Mouse (Mus musculus) c-Kit-positive CD71-negative TER-119-negative erythroid progenitor cells, embryonic 14.5 days (primary cell): ENCODE measurements around the gene Pkd1.
A peak's percentile ranks its signal among the peaks of the same experiment; 100 is the strongest.

Source experiments
- DNase-seq: peaks from one replicate; pipeline ENCODE4 v3.0.0-alpha.2; 2013; ENCODE audit warnings: low read depth

The Pkd1 gene

DNA sequence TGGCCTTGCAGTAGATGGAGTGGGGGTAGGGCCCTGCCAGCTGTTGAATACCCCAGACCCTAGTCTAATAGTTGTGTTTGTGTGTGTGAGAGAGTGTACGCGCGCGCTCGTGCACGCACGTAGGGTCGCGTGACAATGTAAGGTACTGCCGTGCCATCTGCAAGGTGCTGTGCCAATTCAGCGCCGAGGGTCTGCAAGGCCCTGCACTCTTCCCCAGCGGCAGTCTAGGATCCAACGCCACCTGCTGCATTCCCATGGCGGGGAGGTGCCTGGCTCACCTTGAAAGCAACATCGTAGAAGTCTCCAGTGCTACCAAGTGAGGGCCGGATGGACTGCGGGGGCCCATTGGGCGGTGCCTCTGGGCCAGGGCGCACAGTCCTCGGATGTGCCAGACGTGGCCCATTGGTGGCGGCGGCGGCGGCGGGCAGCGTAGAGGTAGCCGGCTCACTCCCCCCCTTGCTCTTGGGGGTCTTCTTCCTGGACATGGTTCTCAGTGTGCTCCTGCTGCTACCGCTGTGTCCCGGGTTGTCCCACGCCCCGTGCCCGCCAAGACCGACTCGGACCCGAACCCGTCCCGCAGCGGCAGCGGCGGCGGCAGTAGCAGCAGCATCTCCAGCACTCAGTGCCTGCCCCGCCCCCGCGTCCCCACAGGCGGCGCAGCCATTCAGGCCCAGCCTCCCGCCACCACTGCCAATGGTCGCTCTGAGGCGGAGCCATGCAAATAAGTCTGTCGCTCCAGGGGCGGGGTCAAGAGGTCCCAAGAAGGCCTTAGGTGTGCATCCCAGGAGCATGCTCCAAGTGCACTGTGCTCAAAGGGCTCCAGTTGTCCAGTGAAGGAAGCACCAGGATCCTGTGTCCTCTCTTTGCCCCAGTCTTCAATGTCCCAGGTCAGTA, 16.3 kb upstream of the Pkd1 start:
- peak; percentile 84 for DNase-seq

DNA sequence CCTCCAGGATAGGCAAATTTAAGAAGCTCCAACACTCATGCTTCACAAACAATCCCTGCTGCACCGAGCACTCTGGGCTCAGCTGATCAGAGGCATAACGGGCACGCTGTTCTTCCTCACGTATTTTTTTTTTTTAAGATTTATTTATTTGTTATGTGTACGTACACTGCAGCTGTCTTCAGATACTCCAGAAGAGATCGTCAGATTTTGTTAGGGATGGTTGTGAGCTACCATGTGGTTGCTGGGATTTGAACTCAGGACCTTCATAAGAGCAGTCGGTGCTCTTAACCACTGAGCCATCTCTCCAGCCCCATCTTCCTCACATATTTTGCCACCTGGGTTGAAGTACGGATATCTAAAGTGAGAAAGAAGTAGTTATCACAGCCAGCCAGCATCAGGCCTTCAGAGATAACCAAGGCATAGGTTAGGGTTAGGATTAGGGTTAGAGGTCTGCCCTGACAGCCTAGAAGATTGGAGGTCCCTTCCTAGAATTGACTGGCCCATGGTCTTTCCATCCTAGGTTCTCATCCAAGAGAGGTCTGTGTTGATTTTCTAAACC, 15.4 kb upstream of the Pkd1 start, which contains the start of gene Rab26:
Gene Rab26 (minus strand): TSS at position 51 of the 559 bp plus-strand sequence.
- no peak for DNase-seq

DNA sequence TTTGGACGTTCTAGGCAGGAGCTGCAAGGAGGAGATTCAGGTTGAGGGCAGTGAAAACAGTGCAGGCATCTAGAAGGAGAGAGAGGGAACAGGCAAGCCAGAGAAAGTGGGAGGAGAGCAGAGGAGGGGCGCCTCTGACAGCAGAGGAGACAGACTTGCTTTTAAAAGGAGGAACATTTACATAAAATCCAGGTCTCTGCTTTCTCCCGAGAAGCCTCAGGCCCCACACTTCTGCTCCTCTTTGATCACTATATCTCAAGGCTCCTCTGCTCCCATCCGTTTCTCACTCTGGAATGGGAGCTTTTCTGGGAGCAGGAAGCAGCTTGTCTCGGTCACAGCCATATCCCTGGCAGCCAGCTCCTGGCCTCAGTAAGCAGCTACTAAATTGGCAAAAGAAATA, 14.3 kb upstream of the Pkd1 start:
- no peak for DNase-seq

DNA sequence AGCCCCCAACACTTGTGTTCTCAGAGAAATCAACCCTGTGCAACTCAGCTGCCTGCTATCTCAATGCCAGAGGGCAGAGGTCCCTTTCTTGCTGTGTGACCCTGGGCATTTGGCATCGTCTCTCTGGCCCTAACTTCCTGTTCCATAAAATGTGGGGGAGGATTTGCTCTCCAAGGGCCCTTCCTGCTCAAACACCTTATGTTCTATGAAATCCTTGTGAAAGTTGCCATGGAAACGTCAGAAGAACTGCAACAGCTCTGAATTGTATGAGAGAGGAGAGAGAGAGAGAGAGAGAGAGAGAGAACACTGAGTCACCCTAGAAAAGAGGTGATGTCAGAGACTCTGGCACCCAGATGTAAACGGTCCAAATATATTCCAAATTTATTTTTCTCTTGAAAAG, 12.1 kb upstream of the Pkd1 start:
- no peak for DNase-seq

DNA sequence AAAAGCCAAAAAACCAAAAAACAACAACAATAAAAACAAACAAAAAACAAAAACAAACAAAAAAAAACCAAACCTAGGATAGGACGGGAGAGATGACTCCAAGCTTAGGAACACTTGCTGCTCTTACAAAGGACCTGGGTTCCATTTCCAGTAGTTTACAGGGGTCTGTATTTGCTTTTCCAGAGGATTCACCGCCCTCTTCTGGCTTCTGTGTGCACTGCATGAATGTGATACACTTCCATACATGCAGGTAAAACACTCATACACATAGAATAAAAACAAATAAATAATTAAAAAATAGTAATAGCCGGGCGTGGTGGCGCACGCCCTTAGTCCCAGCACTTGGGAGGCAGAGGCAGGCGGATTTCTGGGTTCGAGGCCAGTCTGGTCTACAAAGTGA, 10.7 kb upstream of the Pkd1 start:
- peak; percentile 54 for DNase-seq

DNA sequence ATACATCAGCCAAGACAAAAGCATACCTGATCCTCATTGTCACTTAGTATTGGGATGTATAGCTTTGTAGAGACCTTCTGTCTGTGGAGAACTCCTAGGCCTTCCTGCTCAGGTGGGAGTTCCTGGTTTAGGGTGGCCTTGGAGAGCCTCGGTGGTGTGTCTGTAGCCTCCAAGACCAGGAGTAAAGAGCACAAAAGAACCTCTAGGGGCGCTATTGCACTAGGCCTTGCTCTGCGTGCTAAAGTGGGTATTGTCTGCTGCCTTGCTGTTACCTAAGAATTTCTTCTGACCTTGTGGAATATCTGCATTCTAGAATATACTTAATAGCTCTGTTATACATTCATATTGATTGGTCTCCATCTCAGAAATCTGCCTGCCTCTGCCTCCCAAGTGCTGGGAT, 9.3 kb upstream of the Pkd1 start:
- no peak for DNase-seq

DNA sequence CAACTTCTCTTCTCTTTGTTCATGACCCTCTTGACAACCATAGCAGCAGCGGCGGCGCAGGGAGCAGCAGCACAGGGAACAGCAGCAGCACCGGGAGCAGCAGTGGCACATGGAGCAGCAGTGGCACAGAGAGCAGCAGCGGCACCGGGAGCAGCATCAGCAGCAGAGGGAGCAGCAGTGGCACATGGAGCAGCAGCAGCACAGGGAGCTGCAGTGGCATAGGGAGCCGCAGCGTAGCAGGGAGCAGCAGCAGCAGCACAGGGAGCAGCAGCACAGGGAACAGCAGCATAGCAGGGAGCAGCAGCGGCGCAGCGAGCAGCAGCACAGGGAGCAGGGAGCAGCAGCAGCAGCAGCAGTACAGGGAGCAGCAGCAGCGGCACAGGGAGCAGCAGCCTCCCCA, 5.0 kb upstream of the Pkd1 start:
- no peak for DNase-seq

DNA sequence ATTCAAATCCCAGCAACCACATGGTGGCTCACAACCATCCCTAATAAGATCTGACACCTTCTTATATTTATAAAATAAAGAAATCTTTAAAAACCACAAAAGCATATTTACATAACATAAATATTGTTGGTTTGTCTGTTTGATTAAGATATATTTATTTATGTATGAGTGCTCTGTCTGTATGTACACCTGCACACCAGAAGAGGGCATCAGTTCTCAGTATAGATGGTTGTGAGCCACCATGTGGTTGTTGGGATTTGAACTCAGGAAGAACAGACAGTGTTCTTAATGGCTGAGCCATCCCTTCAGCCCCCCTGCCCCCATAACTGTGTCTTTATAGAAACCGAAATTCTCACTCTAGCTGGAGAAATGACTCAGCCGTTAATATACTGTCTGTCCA, 4.4 kb upstream of the Pkd1 start:
- DNase-seq: no peak

DNA sequence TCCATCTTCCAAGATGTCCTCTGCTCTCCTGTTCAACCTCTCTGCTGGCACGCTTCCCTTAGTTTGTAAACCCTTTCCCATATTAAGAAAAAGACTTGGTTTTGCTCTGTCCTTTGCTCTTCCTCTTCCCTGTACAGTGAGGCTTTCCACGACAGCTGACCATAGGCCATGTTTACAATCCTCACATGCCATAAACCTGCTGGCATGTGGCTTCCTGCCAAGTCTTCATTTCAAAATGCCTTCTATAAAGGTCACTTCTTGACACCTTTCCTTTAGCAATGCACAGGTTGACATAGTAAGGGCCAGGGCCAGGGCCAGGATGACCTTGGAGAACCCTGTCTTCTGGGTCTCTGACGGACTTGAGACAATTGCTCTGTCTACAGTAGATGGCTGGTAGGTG, 3.4 kb upstream of the Pkd1 start:
- no peak for DNase-seq

DNA sequence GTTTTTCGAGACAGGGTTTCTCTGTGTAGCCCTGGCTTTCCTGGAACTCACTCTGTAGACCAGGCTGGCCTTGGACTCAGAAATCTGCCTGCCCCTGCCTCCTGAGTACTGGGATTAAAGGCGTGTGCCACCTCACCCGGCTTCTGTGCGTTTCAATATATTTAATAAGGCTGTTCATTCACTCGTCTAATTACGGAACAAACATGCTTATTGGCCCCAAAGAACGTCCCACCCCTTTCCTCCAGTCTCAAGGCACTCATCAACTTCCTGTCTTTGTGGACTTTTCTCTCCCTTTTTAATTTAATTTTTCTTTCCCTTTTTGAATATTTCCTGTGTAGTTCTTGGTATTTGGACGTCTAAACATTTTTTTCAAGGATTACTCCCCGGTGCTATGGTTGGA, 1.2 kb upstream of the Pkd1 start:
- no peak for DNase-seq

DNA sequence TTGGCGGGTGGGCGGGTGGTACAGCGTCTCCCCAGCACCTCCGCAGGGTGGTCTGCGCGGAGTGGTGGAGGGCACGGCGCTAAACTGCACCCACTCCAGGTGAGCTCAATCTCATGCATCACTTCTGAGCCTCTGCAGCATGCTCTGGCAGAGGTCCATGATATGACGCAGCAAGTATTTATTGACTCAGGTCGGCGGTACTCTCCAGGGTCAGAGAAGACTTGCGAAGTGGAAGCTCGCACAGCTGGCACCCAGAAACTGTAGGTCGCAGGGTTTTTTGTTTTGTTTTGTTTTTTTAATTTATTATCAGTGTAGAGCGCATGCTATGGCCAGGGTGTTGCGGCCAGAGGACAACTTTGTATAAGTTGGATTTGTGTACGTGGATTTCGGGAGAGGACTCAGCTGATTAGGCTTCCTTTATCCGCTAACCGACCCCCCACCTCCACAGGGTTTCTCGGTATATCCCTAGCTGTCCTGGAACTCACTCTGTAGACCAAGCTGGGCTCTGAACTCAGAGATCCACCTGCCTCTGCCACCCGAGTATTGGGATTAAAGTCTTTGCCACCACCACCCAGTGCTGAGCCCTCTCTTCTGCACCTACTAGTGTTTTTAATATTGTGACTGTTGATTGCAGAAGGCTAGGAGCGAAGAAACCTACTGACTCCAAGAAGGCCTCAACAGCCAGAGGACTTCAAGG, 565 bp upstream of the Pkd1 start:
- peak; percentile 53 for DNase-seq

DNA sequence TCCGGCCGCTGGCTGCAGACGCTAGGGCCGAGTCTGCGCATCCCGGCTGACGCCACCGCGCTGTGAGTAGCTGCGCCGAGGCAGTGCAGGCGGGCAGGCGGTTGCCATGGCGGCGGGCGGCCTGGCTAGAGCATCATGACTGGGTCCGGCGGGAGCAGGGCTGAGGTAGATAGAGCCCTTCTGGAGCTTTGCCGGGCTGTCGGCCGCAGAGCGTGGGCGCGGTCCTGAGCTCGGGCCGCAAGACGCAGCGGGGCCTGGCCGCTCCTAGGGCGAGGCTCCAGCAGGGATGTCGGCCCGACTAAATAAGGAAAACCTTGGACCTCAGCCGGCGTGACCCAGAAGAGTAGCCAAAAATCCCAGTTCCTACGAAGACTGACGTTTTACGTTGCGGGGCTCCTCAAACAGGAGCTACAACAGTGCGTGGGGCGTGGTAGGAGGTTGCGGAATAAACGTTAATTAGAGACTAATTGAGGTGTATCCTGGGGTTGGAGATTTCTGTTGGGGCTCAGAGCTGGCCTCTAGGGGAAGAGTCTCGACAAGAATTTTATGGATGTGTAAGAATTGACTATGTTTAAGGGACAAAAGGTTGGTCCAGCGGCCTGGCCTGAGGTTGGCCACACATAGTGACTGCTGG, 899 bp downstream of the Pkd1 start:
- no peak for DNase-seq

DNA sequence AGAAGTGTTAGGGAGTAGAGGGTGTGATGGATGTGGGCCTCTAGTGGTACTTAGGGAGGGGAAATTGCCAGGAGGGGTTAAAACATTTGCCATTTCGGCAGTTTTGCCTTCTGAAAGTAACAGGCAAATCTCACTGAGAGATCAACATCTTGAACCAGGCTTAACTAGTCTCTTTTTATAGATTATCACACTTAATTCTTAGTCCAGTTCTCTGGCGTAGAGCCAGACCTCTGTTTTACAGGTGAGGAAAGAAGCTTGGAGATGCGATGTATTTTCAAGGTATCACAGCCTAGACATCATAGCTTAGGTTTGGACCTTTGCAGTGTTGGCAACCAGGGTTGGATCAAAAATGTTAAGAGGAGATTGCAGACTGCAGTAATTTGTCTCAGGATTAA, 1.4 kb downstream of the Pkd1 start:
- no peak for DNase-seq

DNA sequence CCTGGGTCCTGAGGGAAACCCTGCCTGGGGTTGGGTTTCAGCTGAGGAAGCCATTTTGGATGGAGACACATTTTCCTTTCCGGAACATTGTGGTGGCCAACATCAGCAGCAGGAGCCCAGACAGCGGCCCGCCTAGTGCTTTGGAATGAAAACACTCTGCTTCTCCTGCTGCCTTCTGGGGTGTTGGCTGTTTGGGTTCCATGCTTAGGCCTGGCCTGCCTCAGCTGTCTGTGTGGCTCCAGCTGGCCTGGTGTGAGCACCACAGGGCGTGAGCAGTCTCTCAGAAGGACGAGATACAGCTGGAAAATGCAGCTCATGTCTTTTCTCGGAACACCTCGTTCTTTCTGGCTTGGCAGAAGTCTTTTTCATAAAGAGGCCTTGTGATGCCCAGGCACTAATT, 7.5 kb downstream of the Pkd1 start:
- DNase-seq: no peak

DNA sequence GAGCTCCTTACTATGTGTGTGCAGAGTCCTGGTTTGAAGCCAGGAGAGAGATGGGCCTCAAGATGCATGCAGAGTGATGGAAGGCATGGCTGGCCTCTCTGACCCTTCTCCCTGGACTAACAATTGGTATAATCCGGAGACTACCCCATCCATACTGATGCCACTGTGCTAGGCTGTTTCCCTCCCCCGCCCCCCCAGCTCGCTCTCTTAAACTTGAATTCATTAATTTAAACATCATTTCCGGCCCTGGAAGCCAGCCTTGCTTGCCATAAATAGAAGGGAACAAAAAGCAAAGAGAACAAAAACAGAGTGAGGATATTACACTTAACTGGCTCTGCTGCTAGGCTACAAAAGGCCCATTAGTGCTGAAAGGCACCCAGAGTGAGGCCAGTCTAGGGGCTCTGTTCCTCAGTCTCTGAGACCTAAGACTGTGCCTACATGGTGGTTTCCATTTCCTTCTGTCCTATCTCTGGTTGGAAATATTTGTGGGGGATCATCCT, 9.0 kb downstream of the Pkd1 start:
- no peak for DNase-seq

DNA sequence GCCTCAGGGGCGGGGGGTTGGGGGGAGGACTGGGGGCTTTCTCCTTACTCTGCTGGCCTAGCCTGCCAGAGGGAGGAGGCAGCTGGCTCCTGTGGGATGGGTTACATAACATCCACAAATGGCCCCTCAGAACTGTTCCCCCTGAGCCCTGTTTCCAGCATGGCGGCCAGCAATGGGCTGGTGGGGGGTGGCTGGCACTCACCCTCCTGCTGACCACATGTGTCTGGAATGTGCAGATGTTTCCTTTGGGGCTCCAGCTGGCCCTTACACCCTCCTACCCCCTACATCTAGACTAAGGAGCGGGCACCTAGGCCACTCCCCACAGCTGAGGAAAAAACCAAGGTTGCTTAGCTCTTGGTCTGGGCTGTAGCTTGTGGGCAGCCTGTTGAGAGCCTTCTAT, 9.5 kb downstream of the Pkd1 start:
- no peak for DNase-seq

DNA sequence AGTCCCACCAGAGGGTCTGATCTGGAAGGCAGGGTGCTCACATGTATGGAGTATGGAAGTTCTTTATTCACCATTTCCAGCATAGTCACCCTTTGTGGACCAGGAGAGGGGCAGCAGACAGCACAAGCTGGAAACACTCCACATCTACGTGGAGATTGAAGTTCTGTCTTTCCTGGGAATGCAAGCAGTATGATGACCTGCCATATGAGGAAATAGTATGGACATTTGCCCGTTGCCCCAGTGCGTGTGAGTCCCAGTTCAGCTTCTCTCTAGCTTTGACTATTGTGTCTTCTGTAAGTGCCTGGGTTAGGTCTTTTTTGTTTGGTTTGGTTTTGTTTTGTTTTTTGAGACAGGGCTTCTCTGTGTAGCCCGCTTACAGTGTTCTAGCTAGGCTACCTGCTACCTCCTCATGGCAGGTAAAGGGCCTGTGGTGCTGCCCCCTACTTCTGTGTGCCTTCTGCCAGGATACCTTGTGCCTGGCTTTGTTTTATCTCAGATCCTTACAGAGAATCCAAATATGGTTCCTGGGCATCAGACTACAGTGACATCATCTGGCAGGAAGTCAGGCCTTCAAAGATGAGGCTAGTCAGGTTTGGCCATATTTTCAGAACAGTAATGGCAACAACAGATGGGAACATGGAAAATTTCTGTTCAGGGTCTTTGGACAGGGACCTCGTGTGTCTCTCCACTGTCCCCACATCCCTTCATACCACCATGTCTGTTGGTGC, 10.8 kb downstream of the Pkd1 start:
- no peak for DNase-seq

DNA sequence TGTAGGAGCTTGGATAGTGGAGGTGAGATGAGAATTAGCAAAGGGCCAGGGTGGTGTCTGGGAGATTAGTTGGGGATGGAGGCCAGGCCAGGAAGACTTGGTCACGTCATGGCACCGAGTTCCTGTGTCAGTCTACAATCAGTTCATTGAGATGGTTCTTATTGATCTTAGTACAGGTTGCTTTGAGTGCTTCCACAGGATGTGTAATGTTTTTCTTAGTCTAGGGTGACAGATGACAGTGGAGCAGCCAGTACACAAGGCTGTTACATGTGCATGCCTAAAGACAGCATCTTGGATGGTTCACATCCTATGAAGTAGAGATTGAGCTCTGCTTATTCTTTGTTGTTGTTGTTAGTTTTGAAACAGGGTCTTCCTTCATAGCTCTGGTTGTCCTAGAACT, 12.0 kb downstream of the Pkd1 start:
- DNase-seq: no peak

DNA sequence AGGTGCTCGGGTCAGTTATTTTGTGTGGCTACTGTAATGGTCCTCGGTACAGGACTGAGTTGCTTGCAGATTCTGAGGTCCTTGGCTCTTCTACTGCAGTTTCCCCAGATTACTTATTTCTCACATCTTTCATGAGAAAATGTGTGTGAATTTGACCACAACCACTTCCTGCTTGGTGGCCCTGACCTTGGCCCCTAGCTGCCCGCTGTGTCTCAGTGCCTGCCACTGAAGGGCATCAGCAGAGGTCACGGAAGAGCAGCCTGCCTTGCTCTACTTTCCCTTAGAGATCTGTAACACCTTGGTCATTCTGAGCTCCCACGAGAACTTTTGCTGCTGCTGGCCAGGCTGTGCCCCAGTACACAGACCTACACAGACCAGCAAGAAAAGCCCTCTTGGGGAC, 14.0 kb downstream of the Pkd1 start:
- no peak for DNase-seq

DNA sequence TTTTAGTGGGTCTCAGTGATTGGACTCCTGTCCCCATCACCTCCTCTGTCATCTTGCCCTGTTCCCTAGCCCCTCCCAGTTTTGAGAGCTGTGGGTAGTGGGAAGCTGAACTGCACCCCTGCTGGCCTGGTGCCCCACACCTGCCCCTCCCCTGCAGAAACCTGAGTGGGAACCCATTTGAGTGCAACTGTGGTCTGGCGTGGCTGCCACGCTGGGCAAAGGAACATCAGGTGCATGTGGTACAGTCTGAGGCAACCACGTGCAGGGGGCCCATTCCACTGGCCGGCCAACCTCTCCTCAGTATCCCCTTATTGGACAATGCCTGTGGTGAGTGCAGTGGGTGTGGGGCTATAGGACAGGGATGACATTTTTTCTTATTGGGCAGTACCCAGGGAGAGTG, 14.8 kb downstream of the Pkd1 start:
- DNase-seq: no peak

DNA sequence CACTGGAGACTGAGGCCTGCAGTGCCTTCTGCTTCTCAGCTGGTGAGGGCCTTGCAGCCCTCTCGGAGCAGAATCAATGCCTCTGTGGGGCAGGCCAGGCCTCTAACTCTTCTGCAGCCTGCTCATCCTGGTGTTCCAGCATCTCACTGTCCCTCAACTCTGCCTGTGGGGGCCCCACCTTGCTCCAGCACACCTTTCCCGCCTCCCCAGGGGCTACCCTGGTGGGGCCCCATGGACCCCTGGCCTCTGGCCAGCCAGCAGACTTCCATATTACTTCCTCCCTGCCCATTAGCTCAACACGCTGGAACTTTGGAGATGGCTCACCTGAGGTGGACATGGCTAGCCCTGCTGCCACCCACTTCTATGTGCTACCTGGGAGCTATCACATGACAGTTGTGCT, 15.5 kb downstream of the Pkd1 start:
- no peak for DNase-seq

DNA sequence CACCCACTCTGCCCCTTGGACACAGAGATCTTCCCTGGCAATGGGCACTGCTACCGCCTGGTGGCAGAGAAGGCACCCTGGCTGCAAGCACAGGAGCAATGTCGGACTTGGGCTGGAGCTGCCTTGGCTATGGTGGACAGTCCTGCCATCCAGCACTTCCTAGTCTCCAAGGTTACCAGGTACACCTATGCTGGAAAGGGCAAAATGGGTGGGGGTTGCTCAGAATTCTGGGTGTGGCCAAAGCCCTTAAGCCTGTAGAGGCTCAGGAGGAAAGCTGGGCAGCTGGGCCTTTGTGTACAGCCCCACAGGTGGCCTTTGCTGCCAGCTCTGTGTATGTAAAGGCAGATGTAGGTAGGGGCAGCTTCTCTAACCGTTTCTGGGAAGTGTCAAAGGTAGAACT, 16.2 kb downstream of the Pkd1 start:
- no peak for DNase-seq
